Mouse (Mus musculus) intestine, embryonic 14.5 days (tissue): ENCODE measurements around the gene Atp6v0e2. TPM values are rescaled to one million over a fixed set of nuclear protein-coding genes. Genes with fewer than 3 reads are reported as not detected.
A peak's percentile ranks its signal among the peaks of the same experiment; 100 is the strongest.

ENCODE experiments used
- ATAC-seq: fragments of 200-750 bp; cut with Nextera tagmentation; replicated peaks from 2 replicates; pipeline ENCODE4 v1.8.0; 2017; ENCODE audit warnings: low read depth, moderate number of reproducible peaks, moderate TSS enrichment, moderate library complexity; ENCODE audit not compliant: low FRiP score, low TSS enrichment
- DNase-seq: peaks from one replicate; pipeline ENCODE4 v3.0.0-alpha.2; 2018; ENCODE audit warnings: low spot score
- H3K27ac ChIP-seq: fragments of 300-500 bp; sonication (generic); 2 replicates; pipeline ENCODE4 v1.5.1; 2014; ENCODE audit warnings: low read depth, mild to moderate bottlenecking, control low read depth
- H3K27me3 ChIP-seq: fragments of 300-500 bp; sonication (generic); replicated peaks from 2 replicates; pipeline ENCODE4 v1.6.1; 2014; ENCODE audit warnings: low read length, control low read depth; ENCODE audit not compliant: control insufficient read depth, insufficient read depth
- H3K36me3 ChIP-seq: fragments of 300-500 bp; sonication (generic); 2 replicates; pipeline ENCODE4 v1.6.1; 2014; ENCODE audit warnings: low read length, control low read depth; ENCODE audit not compliant: control insufficient read depth, insufficient read depth
- H3K4me1 ChIP-seq: fragments of 300-500 bp; sonication (generic); replicated peaks from 2 replicates; pipeline ENCODE4 v1.6.1; 2014; ENCODE audit warnings: low read length, control low read depth, mixed read lengths; ENCODE audit not compliant: control insufficient read depth, insufficient read depth
- H3K4me2 ChIP-seq: fragments of 300-500 bp; sonication (generic); 2 replicates; pipeline ENCODE4 v1.6.1; 2014; ENCODE audit warnings: low read length
- H3K4me3 ChIP-seq: fragments of 300-500 bp; sonication (generic); 2 replicates; pipeline ENCODE4 v1.5.1; 2014; ENCODE audit warnings: low read depth, low read length, control low read depth, mixed read lengths
- H3K9ac ChIP-seq: fragments of 300-500 bp; sonication (generic); 2 replicates; pipeline ENCODE4 v1.6.1; 2014; ENCODE audit warnings: mild to moderate bottlenecking, low read length
- H3K9me3 ChIP-seq: fragments of 300-500 bp; sonication (generic); 2 replicates; pipeline ENCODE4 v1.6.1; 2016; ENCODE audit warnings: low read length, control low read depth; ENCODE audit not compliant: control insufficient read depth
- WGBS: fragments of 180-500 bp; shearing (Covaris S2); extraction: QIAGEN DNeasy Blood & Tissue Kit; methylation state at CpG from one replicate; pipeline ENCODE4 v1.1.7; 2014; 5-methylcytosine and 5-hydroxymethylcytosine counted together
- polyA plus RNA-seq: library from polyadenylated mRNA; unstranded; fragments of >200 nt; fragmentation: Nextera tagmentation; extraction: Ambion mirVana; gene quantifications from 2 replicates; pipeline ENCODE4 v1.2.1, GENCODE M21; 2014

The Atp6v0e2 gene
- polyA plus RNA-seq, 1 experiment from 2014 or later, result 25.0 TPM

DNA sequence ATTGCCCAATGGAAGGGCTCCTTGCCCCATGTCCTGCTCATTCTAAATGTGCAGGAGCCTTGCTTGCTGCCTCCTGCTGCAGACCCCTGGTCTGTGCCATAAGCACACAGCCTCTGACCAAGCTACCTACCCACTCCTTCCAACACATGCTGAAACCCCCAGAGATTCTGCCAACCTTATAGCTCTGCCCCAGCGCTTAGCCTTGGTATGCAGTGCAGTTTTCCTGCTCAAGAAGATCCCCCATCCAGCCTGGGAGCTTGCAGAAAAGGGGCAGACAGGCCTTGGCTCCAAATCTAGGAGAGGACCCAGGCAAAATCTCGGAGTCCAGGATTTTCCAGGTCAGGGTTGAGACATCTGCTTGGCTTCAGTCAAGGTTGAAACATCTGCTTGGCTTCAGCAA is 3.9 kb upstream of the Atp6v0e2 start:
- Histone ChIP-seq H3K4me2 (no peak overlapping the region), H3K36me3 (peaks cover 13% of the 10 kb centered on the region), H3K9me3 (no peaks in the 10 kb centered on the region), H3K9ac (no peak overlapping the region), H3K4me1 (peaks cover 7% of the 10 kb centered on the region), H3K27me3 (no peaks in the 10 kb centered on the region), H3K27ac (no peak overlapping the region), H3K4me3 (no peak overlapping the region)
- ATAC-seq, result no peak
- WGBS, result 74% methylated on average over 2 of the region's 2 CpGs
- DNase-seq, result no peak

DNA sequence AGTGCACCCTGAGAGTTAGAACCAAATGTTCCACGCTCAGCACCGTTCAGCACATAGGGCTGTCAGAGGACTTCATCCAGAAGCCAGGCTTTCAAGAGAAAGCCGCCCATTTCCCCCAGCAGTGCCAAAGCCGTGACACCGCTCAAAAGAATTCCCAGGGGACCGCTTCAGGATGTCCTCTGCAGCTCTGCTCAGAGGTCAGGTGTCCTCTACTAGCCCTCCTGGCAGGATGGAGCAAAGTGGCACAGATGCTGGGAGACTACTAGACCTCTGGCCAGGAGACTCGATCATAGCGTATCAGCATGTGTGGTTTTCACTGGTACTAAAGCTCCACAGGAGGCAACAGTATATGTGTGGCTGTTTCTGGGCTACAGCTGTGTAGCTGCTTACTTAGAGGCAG is 2.5 kb upstream of the Atp6v0e2 start:
- peaks cover 13% of the 10 kb centered on the region for H3K36me3 ChIP-seq
- H3K4me1 ChIP-seq, result peaks cover 7% of the 10 kb centered on the region
- no peaks in the 10 kb centered on the region for H3K9me3 ChIP-seq
- no peak overlapping the region for H3K9ac ChIP-seq
- 82% methylated on average over 8 of the region's 8 CpGs for WGBS
- H3K4me3 ChIP-seq, result no peak overlapping the region
- H3K27ac ChIP-seq, result no peak overlapping the region
- H3K27me3 ChIP-seq, result no peaks in the 10 kb centered on the region
- no peak overlapping the region for H3K4me2 ChIP-seq
- no peak for DNase-seq
- no peak for ATAC-seq

DNA sequence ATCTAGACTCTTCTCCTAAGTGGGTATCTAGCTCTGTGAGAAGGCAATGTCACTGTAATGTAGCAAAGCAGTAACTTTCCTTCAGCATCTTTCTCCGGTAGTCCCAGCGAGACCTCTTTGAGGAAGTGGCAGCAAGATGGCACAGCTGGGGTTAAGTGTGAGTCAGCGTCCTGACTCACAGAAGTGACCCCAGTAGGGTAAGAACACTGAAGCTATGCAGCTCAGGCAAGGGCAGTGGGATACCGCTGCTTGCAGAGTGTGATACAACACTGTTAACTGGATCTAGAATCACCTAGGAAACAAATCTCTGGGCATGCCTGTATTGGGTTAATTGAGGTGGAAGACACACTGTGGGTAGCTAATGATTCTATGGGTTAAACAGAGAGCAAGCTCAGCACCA is 1.3 kb upstream of the Atp6v0e2 start:
- no peaks in the 10 kb centered on the region for H3K9me3 ChIP-seq
- H3K4me2 ChIP-seq, result no peak overlapping the region
- H3K4me1 ChIP-seq, result peaks cover 7% of the 10 kb centered on the region
- H3K27me3 ChIP-seq, result no peaks in the 10 kb centered on the region
- ATAC-seq (no peak), DNase-seq (no peak)
- no peak overlapping the region for H3K9ac ChIP-seq
- peaks cover 18% of the 10 kb centered on the region for H3K36me3 ChIP-seq
- no peak overlapping the region for H3K4me3 ChIP-seq
- H3K27ac ChIP-seq, result no peak overlapping the region
- 73% methylated on average over 4 of the region's 4 CpGs for WGBS

- Histone ChIP-seq H3K4me3 (no peak overlapping the region), H3K27me3 (no peaks in the 10 kb centered on the region), H3K9ac (no peak overlapping the region), H3K27ac (no peak overlapping the region), H3K36me3 (0 out of 2 replicates have a peak, but pooled peaks cover 5% of the 10 kb centered on the region), H3K4me2 (no peak overlapping the region), H3K4me1 (peaks cover 7% of the 10 kb centered on the region), H3K9me3 (no peaks in the 10 kb centered on the region)
- DNase-seq (peak; percentile 76), ATAC-seq (no peak)
- WGBS, result 75% methylated on average over 4 of the region's 5 CpGs
These were observed 1.7 kb downstream of the Atp6v0e2 start for GRCm38 (mm10) chr6:48538841-48539737.

DNA sequence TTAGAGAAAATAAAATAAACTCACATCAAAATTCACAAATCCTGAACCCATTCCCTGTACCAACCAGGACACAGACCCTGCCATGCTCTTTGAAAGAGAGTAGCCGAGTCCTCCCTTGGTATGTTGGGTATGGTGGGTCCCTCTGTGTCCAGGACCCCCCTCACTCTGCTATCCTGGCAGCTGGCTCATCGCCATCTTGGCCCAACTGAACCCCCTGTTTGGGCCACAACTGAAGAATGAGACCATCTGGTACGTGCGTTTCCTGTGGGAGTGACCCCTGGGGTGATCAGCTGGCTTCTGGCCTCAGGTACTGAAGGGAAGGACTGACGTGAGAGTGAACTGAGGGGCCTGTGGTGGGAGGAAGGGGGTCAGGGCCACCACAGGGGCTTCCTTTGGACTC is 2.4 kb downstream of the Atp6v0e2 start:
- ATAC-seq, result no peak
- H3K27me3 ChIP-seq, result no peaks in the 10 kb centered on the region
- H3K9ac ChIP-seq, result no peak overlapping the region
- no peak for DNase-seq
- H3K27ac ChIP-seq, result no peak overlapping the region
- no peak overlapping the region for H3K4me3 ChIP-seq
- H3K4me1 ChIP-seq, result peaks cover 7% of the 10 kb centered on the region
- H3K36me3 ChIP-seq, result 0 out of 2 replicates have a peak, but pooled peaks cover 5% of the 10 kb centered on the region
- WGBS, result 66% methylated on average over 5 of the region's 5 CpGs
- H3K4me2 ChIP-seq, result no peak overlapping the region
- H3K9me3 ChIP-seq, result no peaks in the 10 kb centered on the region

DNA sequence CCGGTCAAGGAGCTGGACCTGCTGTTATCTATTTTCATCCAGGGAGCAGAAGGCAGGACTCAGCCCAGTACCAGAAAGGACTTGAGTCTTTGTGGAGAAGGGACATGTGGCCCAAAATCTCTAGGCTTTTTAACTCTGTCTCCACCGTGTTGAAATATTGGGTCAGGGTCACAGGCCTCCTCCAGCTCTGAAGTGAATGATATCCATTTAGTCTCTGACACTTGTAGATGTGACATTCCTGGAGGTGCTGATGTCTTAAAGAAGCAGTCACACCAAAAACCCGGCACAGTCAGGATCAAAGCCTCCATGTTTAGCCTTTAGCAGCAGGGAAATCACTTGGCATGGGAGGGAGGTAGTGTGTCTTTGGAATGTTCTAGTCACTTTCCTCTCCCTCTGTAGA is 3.3 kb downstream of the Atp6v0e2 start:
- 35% methylated on average over 3 of the region's 3 CpGs for WGBS

GRCm38 (mm10) chr6:48541560-48542450 is 4.4 kb downstream of the Atp6v0e2 start:
- no peak overlapping the region for H3K4me3 ChIP-seq
- H3K27me3 ChIP-seq, result no peaks in the 10 kb centered on the region
- no peak overlapping the region for H3K4me2 ChIP-seq
- H3K4me1 ChIP-seq, result peaks cover 7% of the 10 kb centered on the region
- H3K9ac ChIP-seq, result no peak overlapping the region
- no peak overlapping the region for H3K27ac ChIP-seq
- H3K9me3 ChIP-seq, result no peaks in the 10 kb centered on the region
- DNase-seq, result no peak
- ATAC-seq, result no peak
- 25% methylated on average over 7 of the region's 7 CpGs for WGBS
- H3K36me3 ChIP-seq, result 0 out of 2 replicates have a peak, but pooled peaks cover 5% of the 10 kb centered on the region

More for the DNA sequence above, 3.3 kb downstream of the Atp6v0e2 start:
- DNase-seq (no peak), ATAC-seq (no peak)
- no peak overlapping the region for H3K4me2 ChIP-seq
- no peaks in the 10 kb centered on the region for H3K9me3 ChIP-seq
- H3K27ac ChIP-seq, result no peak overlapping the region
- peaks cover 7% of the 10 kb centered on the region for H3K4me1 ChIP-seq
- no peaks in the 10 kb centered on the region for H3K27me3 ChIP-seq
- H3K9ac ChIP-seq, result no peak overlapping the region
- H3K36me3 ChIP-seq, result 0 out of 2 replicates have a peak, but pooled peaks cover 5% of the 10 kb centered on the region
- H3K4me3 ChIP-seq, result no peak overlapping the region

DNA sequence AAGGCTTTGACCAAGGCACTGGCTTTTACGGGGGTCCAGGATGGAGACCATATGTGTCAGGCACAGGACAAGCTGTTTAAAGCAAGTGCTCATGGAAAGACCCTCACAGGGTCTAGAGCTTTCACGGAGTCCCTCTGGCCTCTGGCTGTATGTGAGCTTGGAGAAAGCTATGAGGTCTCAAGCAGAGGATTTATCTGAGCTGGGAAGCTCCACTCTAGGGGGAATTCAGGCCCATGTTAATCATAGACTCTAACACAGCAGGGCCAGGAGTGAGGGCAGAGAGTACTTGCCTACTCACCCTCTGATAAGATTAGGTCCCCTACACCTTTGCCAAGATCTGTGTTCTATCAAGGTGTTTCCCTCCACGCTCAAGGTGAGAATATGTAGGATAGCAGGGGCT is 5.2 kb downstream of the Atp6v0e2 start:
- Histone ChIP-seq H3K4me1 (0 out of 2 replicates have a peak, but pooled peaks cover 2% of the 10 kb centered on the region), H3K9ac (no peak overlapping the region), H3K27me3 (no peaks in the 10 kb centered on the region), H3K4me2 (no peak overlapping the region), H3K9me3 (no peaks in the 10 kb centered on the region), H3K36me3 (0 out of 2 replicates have a peak, but pooled peaks cover 5% of the 10 kb centered on the region), H3K27ac (no peak overlapping the region), H3K4me3 (no peak overlapping the region)
- no peak for ATAC-seq
- WGBS, result 80% methylated on average over 3 of the region's 3 CpGs
- no peak for DNase-seq
